Mouse (Mus musculus) kidney, postnatal 0 days (tissue): ENCODE results near the gene Dcaf17. TPM values are rescaled to one million over a fixed set of nuclear protein-coding genes. Genes with fewer than 3 reads are reported as not detected.

Experiments
- ATAC-seq: fragments of 200-750 bp; cut with Nextera tagmentation; replicated peaks from 2 replicates; pipeline ENCODE4 v1.8.0; 2017; ENCODE audit warnings: low read depth, moderate number of reproducible peaks, moderate TSS enrichment, moderate library complexity; ENCODE audit not compliant: low FRiP score
- DNase-seq: peaks from one replicate; pipeline ENCODE4 v3.0.0-alpha.2; 2016; ENCODE audit warnings: low spot score
- H3K27ac ChIP-seq: fragments of 300-500 bp; sonication (generic); 2 replicates; pipeline ENCODE4 v1.5.1; 2014; ENCODE audit warnings: mild to moderate bottlenecking
- H3K27me3 ChIP-seq: fragments of 300-500 bp; sonication (generic); 2 replicates; pipeline ENCODE4 v1.6.1; 2014; ENCODE audit warnings: low read length, mixed read lengths; ENCODE audit not compliant: insufficient read depth
- H3K36me3 ChIP-seq: fragments of 300-500 bp; sonication (generic); 2 replicates; pipeline ENCODE4 v1.6.1; 2014; ENCODE audit warnings: low read length, mixed read lengths; ENCODE audit not compliant: insufficient read depth
- H3K4me1 ChIP-seq: fragments of 300-500 bp; sonication (generic); replicated peaks from 2 replicates; pipeline ENCODE4 v1.6.1; 2014; ENCODE audit warnings: antibody characterized with exemption, low read length, mixed read lengths; ENCODE audit not compliant: insufficient read depth
- H3K4me2 ChIP-seq: fragments of 300-500 bp; sonication (generic); 2 replicates; pipeline ENCODE4 v1.6.1; 2014; ENCODE audit warnings: mild to moderate bottlenecking, low read length, moderate library complexity, mixed read lengths
- H3K4me3 ChIP-seq: fragments of 300-500 bp; sonication (generic); replicated peaks from 2 replicates; pipeline ENCODE4 v1.5.1; 2014; ENCODE audit warnings: low read depth, low read length
- H3K9ac ChIP-seq: fragments of 300-500 bp; sonication (generic); 2 replicates; pipeline ENCODE4 v1.6.1; 2014; ENCODE audit warnings: low read depth, low read length
- H3K9me3 ChIP-seq: fragments of 300-500 bp; sonication (generic); replicated peaks from 2 replicates; pipeline ENCODE4 v1.6.1; 2016; ENCODE audit warnings: low read length, inconsistent platforms, mixed read lengths
- CTCF ChIP-seq: IDR thresholded peaks from 2 replicates; pipeline ENCODE4 v1.5.1; 2016; ENCODE audit warnings: antibody characterized with exemption, low read depth, mild to moderate bottlenecking, moderate library complexity
- WGBS: fragments of 180-500 bp; shearing (Covaris S2); extraction: QIAGEN DNeasy Blood & Tissue Kit; methylation state at CpG from one replicate; pipeline ENCODE4 v1.1.7; 2014; 5-methylcytosine and 5-hydroxymethylcytosine counted together
- polyA plus RNA-seq: library from polyadenylated mRNA; unstranded; fragments of >200 nt; fragmentation: Nextera tagmentation; extraction: Ambion mirVana; gene quantifications from 2 replicates; pipeline ENCODE4 v1.2.1, GENCODE M21; 2015

Dcaf17 gene
- polyA plus RNA-seq, 1 experiment from 2014 or later, result 27.3 TPM

DNA sequence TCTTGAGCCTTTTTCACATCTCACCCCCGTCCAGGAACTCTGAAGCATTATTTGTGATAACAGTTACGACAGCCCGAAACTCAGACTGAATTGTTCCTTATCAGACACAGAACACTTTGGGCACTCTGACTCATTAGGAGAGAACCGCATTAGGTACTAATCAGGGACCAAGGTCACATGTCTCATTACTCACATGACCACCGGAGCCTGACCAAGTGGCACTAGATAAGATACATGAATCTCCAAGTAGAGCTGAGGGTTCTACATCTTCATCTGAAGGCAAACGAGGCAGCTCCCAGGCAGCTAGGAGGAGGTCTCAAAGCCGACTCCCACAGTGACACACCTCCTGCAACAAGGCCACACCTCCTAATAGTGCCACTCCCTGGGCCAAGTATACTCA, 41.0 kb downstream of the Dcaf17 start:
- ATAC-seq (no peak), DNase-seq (no peak)

DNA sequence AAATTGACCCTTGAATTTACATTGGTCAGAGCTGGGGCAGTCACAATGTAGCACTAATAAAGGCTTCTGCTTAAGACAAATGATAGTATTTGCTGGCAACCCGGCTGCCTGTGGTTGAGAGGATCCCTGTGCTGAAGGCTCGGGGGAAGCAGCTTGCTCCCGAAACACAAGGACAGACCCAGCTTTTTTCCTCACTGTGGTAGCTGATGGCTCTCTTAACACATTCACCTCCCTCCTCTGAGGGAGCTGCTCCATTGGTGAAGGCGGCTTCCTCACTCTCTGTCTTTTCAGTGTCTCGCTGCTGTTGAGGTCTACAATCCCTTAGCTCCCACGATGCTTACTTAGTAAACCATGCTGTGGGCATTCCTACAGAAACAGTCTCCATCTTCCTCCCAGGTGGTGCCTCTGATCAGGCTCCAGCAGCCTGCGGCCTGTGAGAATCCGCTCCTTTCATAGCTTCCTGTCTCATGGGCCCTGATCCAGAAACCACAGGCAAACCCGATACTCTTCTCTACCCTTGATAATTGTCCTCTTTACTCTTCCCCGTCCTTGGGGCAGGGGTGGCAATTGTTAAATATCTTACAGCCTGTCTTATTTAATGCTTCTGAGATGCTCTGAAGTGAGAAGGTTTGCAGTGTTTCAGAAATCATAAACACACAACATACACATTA, 47.6 kb downstream of the Dcaf17 start:
- DNase-seq (no peak), ATAC-seq (no peak)
- Histone ChIP-seq H3K36me3 (0 out of 2 replicates have a peak, but pooled peaks cover 2% of the 10 kb centered on the region), H3K4me2 (no peak overlapping the region), H3K4me1 (no peaks in the 10 kb centered on the region), H3K4me3 (no peak overlapping the region), H3K27me3 (no peaks in the 10 kb centered on the region), H3K9me3 (no peaks in the 10 kb centered on the region), H3K9ac (no peak overlapping the region), H3K27ac (no peak overlapping the region)
- TF ChIP-seq CTCF, result no peak
- WGBS, result 69% methylated on average over 10 of the region's 10 CpGs

More for the DNA sequence above, 41.0 kb downstream of the Dcaf17 start:
- no peaks in the 10 kb centered on the region for H3K4me1 ChIP-seq
- H3K27ac ChIP-seq, result no peak overlapping the region
- H3K9ac ChIP-seq, result no peak overlapping the region
- no peaks in the 10 kb centered on the region for H3K9me3 ChIP-seq
- no peak for TF ChIP-seq CTCF
- no peak overlapping the region for H3K4me3 ChIP-seq
- no peaks in the 10 kb centered on the region for H3K27me3 ChIP-seq
- WGBS, result 65% methylated on average over 7 of the region's 7 CpGs
- peaks cover 9% of the 10 kb centered on the region; the same call in 1 of the 2 replicates for H3K36me3 ChIP-seq
- no peak overlapping the region for H3K4me2 ChIP-seq

DNA sequence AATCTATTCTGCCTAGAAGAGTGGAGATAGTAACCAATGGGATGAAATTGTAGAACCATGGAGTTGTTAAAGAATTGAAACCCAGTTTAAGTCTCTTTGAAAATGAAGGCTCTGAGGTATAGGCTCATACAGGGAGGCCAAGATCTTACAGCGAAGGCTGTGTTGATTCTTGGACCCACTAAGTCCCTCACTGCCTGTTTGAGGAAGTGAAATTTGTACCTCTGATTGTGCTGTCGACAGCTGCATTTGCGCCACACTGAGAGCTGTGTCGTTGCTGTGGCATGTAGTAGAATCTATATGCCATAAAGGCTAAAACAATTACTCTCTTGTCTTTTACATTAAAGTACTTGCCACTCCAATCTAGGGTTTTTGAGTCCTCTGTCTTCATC, 48.2 kb downstream of the Dcaf17 start:
- ATAC-seq (no peak), DNase-seq (no peak)
- 89% methylated on average over 4 of the region's 4 CpGs for WGBS
- Histone ChIP-seq H3K27me3 (no peaks in the 10 kb centered on the region), H3K9me3 (no peaks in the 10 kb centered on the region), H3K36me3 (0 out of 2 replicates have a peak, but pooled peaks cover 2% of the 10 kb centered on the region), H3K27ac (no peak overlapping the region), H3K4me3 (no peak overlapping the region), H3K4me1 (no peaks in the 10 kb centered on the region), H3K9ac (no peak overlapping the region), H3K4me2 (no peak overlapping the region)
- TF ChIP-seq CTCF, result no peak

DNA sequence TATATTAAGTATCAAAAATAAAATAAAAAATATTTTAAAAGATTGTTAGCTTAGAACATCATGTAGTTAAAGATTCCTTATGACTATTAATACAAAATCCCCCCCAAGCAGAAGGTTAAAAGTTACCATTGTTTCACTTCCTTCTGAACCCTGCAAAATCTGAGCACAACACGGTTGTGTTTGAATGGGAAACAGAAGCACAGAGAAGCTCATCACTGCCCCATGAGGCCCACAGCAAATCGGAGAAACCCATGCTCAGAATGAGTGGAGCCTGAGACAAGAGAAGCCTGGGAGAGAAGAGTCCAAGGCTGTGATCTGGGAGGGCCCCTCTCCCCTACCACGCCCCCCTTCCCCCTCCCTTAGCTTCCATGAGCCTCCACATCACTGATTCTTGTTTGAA, 49.6 kb downstream of the Dcaf17 start:
- no peak for TF ChIP-seq CTCF
- ATAC-seq, result no peak
- no peak overlapping the region for H3K4me2 ChIP-seq
- no peak for DNase-seq
- no peak overlapping the region for H3K27ac ChIP-seq
- no peaks in the 10 kb centered on the region for H3K9me3 ChIP-seq
- WGBS, result 76% methylated on average over 3 of the region's 3 CpGs
- no peaks in the 10 kb centered on the region for H3K4me1 ChIP-seq
- H3K4me3 ChIP-seq, result no peak overlapping the region
- no peaks in the 10 kb centered on the region for H3K36me3 ChIP-seq
- H3K27me3 ChIP-seq, result no peaks in the 10 kb centered on the region
- no peak overlapping the region for H3K9ac ChIP-seq

DNA sequence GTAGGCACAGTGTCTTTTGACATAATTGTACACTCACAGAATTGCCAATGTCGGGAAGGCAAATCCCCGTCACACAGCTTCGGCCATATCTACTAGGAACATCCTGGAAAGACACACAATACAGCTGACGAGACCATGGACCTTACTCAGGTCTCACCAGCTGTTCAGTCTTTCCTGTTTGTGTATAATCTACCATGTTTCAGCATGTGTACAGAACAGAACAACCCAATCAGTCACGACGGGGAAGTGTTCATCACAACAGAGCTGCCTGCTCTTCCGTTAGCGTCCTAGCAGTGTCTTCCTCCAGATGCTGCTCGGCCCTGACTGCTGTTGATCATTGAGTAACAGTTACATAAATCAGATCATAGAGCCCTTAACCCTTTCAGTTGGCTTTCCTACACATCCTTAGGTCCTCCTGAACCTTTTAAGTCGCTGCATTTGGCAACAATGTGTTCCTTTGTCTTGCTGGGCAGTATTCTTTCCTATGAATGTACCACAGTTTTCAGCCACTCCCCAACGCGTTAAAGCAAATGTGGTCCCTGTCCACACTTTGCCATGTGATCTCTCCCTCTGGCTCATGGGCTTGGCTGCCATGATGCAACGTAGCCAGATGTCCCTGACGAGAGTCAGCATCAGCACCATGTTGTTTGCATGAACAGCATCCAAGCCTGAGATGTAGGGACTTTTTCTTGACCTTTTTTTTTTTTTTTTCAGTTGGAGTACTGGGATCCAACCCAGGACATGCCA, 50.5 kb downstream of the Dcaf17 start:
- TF ChIP-seq CTCF, result no peak
- no peak overlapping the region for H3K4me2 ChIP-seq
- H3K9ac ChIP-seq, result no peak overlapping the region
- H3K4me1 ChIP-seq, result no peaks in the 10 kb centered on the region
- no peak for ATAC-seq
- 78% methylated on average over 14 of the region's 14 CpGs for WGBS
- no peak overlapping the region for H3K4me3 ChIP-seq
- no peak for DNase-seq
- H3K9me3 ChIP-seq, result no peaks in the 10 kb centered on the region
- no peaks in the 10 kb centered on the region for H3K36me3 ChIP-seq
- no peak overlapping the region for H3K27ac ChIP-seq
- H3K27me3 ChIP-seq, result no peaks in the 10 kb centered on the region

DNA sequence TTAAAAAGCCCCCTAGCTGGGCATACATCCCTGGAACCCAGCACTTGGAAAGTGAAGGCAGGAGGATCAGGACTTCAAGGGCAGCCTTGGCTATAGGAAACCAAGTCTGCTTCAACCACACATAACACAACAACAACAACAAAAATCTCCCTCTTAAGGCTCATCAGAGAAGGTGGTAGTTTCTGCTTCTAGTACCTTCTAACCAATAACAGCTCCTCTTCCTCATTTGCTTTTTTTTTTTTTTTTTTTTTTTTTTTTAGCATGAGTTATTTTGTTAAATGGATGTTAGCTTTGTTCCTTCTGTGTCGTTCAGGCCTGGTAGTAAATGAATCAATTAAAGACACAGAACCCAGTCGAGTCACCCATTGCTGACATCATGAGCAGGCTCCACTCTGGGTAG, 52.1 kb downstream of the Dcaf17 start:
- Histone ChIP-seq H3K4me1 (no peaks in the 10 kb centered on the region), H3K4me3 (no peak overlapping the region), H3K27ac (no peak overlapping the region), H3K9ac (no peak overlapping the region), H3K36me3 (no peaks in the 10 kb centered on the region), H3K4me2 (no peak overlapping the region), H3K9me3 (no peaks in the 10 kb centered on the region), H3K27me3 (no peaks in the 10 kb centered on the region)
- 70% methylated on average over 2 of the region's 2 CpGs for WGBS
- DNase-seq (no peak), ATAC-seq (no peak)
- no peak for TF ChIP-seq CTCF
